Mouse (Mus musculus) liver, embryonic 16.5 days (tissue): ENCODE data around the gene Pdia3. TPM values are rescaled to one million over a fixed set of nuclear protein-coding genes. Genes with fewer than 3 reads are reported as not detected.
"Not testable (repeated sequence)": the region's sequence is repeated elsewhere in the genome, so short reads cannot be mapped to it uniquely, and the experiment has no call there.

Source experiments
- ATAC-seq: fragments of 200-750 bp; cut with Nextera tagmentation; 2 replicates; pipeline ENCODE4 v1.8.0; 2017; ENCODE audit warnings: low read depth, mild to moderate bottlenecking, moderate number of reproducible peaks, moderate library complexity
- H3K27ac ChIP-seq: fragments of 300-500 bp; sonication (generic); 2 replicates; pipeline ENCODE4 v1.5.1; 2014; ENCODE audit warnings: mild to moderate bottlenecking, low read length
- H3K27me3 ChIP-seq: fragments of 300-500 bp; sonication (generic); 2 replicates; pipeline ENCODE4 v1.6.1; 2014; ENCODE audit warnings: low read depth, low read length, mixed read lengths; ENCODE audit not compliant: control insufficient read depth, insufficient read depth
- H3K36me3 ChIP-seq: fragments of 300-500 bp; sonication (generic); 2 replicates; pipeline ENCODE4 v1.6.1; 2014; ENCODE audit warnings: mild to moderate bottlenecking; ENCODE audit not compliant: control insufficient read depth, insufficient read depth
- H3K4me1 ChIP-seq: fragments of 300-500 bp; sonication (generic); 2 replicates; pipeline ENCODE4 v1.6.1; 2014; ENCODE audit warnings: low read depth, low read length, mixed read lengths; ENCODE audit not compliant: control insufficient read depth
- H3K4me2 ChIP-seq: fragments of 300-500 bp; sonication (generic); 2 replicates; pipeline ENCODE4 v1.6.1; 2014; ENCODE audit warnings: low read depth, low read length, mixed read lengths
- H3K4me3 ChIP-seq: fragments of 300-500 bp; sonication (generic); 2 replicates; pipeline ENCODE4 v1.5.1; 2014; ENCODE audit warnings: low read depth, mild to moderate bottlenecking, low read length
- H3K9ac ChIP-seq: fragments of 300-500 bp; sonication (generic); 2 replicates; pipeline ENCODE4 v1.6.1; 2014; ENCODE audit warnings: low read depth, low read length
- H3K9me3 ChIP-seq: fragments of 300-500 bp; sonication (generic); replicated peaks from 2 replicates; pipeline ENCODE4 v1.6.1; 2016; ENCODE audit warnings: low read length; ENCODE audit not compliant: control insufficient read depth
- WGBS: fragments of 180-500 bp; shearing (Covaris S2); extraction: QIAGEN DNeasy Blood & Tissue Kit; methylation state at CpG from one replicate; pipeline ENCODE4 v1.1.7; 2014; ENCODE audit not compliant: insufficient replicate concordance; 5-methylcytosine and 5-hydroxymethylcytosine counted together
- microRNA-seq: library from miRNA; unstranded; fragments of <30 nt; microRNA quantifications from one replicate; pipeline ENCODE4, GENCODE M21; 2016
- polyA plus RNA-seq: library from polyadenylated mRNA; unstranded; fragments of >200 nt; fragmentation: Nextera tagmentation; extraction: Ambion mirVana; gene quantifications from 2 replicates; pipeline ENCODE4 v1.2.1, GENCODE M21; 2015

The Pdia3 gene
- polyA plus RNA-seq, 1 experiment from 2014 or later, result 304 TPM

DNA sequence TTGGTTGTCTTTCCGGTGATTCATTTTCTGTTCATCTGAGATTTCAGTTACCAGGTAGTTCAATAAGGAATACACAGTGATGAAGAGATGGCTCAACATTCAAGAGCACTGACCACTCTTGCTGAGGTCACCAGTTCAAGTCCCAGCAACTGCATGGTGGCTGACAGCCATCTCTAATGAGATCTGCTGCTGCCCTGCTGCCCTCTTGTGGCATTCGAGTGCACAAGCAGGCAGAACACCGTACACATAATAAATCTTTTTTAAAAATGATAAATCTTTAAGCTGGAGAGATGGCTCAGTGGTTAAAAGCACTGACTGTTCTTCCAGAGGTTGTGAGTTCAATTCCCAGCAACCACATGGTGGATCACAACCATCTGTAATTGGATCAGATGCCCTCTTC lies 66.9 kb downstream of the Pdia3 start:
- no peak overlapping the region for H3K4me3 ChIP-seq
- H3K36me3 ChIP-seq, result no peaks in the 10 kb centered on the region
- no peaks in the 10 kb centered on the region for H3K27me3 ChIP-seq
- H3K4me2 ChIP-seq, result no peak overlapping the region
- H3K4me1 ChIP-seq, result no peaks in the 10 kb centered on the region
- no peaks in the 10 kb centered on the region for H3K9me3 ChIP-seq
- ATAC-seq, result no peak
- no peak overlapping the region for H3K9ac ChIP-seq
- WGBS, result 35% methylated on average over 3 of the region's 3 CpGs
- no peak overlapping the region for H3K27ac ChIP-seq

DNA sequence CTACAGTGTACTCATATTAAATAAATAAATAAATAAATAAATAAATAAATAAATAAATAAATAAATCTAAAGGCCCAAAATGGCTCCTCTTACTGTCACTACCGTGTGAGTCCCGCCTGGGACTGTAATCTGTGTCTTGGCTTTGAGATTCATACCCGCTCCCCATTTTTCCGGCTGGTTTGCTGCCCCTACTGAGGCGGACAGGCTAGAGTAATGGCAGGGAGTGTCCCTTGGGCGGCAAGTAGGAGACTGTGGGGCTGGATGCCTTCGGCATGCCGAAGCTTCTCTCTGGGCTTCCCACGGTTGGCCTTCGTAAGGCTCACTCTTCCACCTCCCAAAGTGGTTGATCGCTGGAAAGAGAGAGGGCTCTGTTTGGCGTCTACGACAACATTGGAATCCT lies 67.3 kb downstream of the Pdia3 start:
- not testable (repeated sequence) for H3K9ac ChIP-seq, H3K27me3 ChIP-seq, H3K4me1 ChIP-seq, H3K36me3 ChIP-seq, H3K9me3 ChIP-seq, H3K4me3 ChIP-seq, H3K4me2 ChIP-seq, H3K27ac ChIP-seq, ATAC-seq
- 74% methylated on average over 13 of the region's 13 CpGs for WGBS

- Histone ChIP-seq H3K4me1 (no peaks in the 10 kb centered on the region), H3K4me3 (no peak overlapping the region), H3K9ac (no peak overlapping the region), H3K36me3 (no peaks in the 10 kb centered on the region), H3K4me2 (no peak overlapping the region), H3K27me3 (no peaks in the 10 kb centered on the region), H3K27ac (no peak overlapping the region), H3K9me3 (no peaks in the 10 kb centered on the region)
- WGBS, result 70% methylated on average over 8 of the region's 8 CpGs
- ATAC-seq, result no peak
These were observed 70.0 kb downstream of the Pdia3 start for GRCm38 (mm10) chr2:121483576-121483975.

GRCm38 (mm10) chr2:121484403-121484802 lies 70.8 kb downstream of the Pdia3 start:
- not testable (repeated sequence) for H3K27ac ChIP-seq, H3K4me2 ChIP-seq, H3K4me1 ChIP-seq, ATAC-seq, H3K36me3 ChIP-seq, H3K4me3 ChIP-seq, H3K27me3 ChIP-seq, H3K9ac ChIP-seq, H3K9me3 ChIP-seq
- 70% methylated on average over 1 of the region's 2 CpGs for WGBS

Small RNA genes lying within 50 kb of the gene (microRNA-seq; reads per million reads assigned to microRNA genes)
- not detected for gene Gm22953

Other genes with a start within 250 kb of the Pdia3 start
- 19.0 and 20.5 TPM in 2 replicates for gene Tubgcp4, start 243.1 kb upstream of the Pdia3 start, polyA plus RNA-seq
- gene Zscan29, start 242.7 kb upstream of the Pdia3 start, polyA plus RNA-seq, result 3.9 and 4.4 TPM in 2 replicates
- gene Trp53bp1, start 142.4 kb upstream of the Pdia3 start, polyA plus RNA-seq, result 18.9 and 22.5 TPM in 2 replicates
- 0.19 and 0.21 TPM in 2 replicates for gene Map1a, start 124.2 kb upstream of the Pdia3 start, polyA plus RNA-seq
- 5.6 and 5.8 TPM in 2 replicates for gene Ppip5k1, start 58.4 kb upstream of the Pdia3 start, polyA plus RNA-seq
- 4.8 TPM in 1 of 2 replicates, not detected in the other for gene Ckmt1, start 56.1 kb upstream of the Pdia3 start, polyA plus RNA-seq
- not detected in 2 replicates for gene Strc, start 26.6 kb upstream of the Pdia3 start, polyA plus RNA-seq
- gene Catsper2, start within 50 bp of the Pdia3 start, polyA plus RNA-seq, result 0.63 and 0.78 TPM in 2 replicates
- gene Ell3, start 30.5 kb downstream of the Pdia3 start, polyA plus RNA-seq, result 3.4 and 3.6 TPM in 2 replicates
- gene Serf2, start 35.4 kb downstream of the Pdia3 start, polyA plus RNA-seq, result 209 and 224 TPM in 2 replicates
- gene Hypk, start 39.5 kb downstream of the Pdia3 start, polyA plus RNA-seq, result 64.5 and 79.5 TPM in 2 replicates
- gene Serinc4, start 43.0 kb downstream of the Pdia3 start, polyA plus RNA-seq, result 0.05 and 0.20 TPM in 2 replicates
- gene Mfap1b, start 60.3 kb downstream of the Pdia3 start, polyA plus RNA-seq, result 19.4 and 20.5 TPM in 2 replicates
- gene Mfap1a, start 92.9 kb downstream of the Pdia3 start, polyA plus RNA-seq, result 10.8 and 11.8 TPM in 2 replicates
- 6.3 and 7.7 TPM in 2 replicates for gene Wdr76, start 92.9 kb downstream of the Pdia3 start, polyA plus RNA-seq